Mouse (Mus musculus): ENCODE results near the gene Dtnb. TPM values are rescaled to one million over a fixed set of nuclear protein-coding genes. Genes with fewer than 3 reads are reported as not detected.

Dtnb gene
- polyA plus RNA-seq, 1 experiment from 2014 or later, result 36.7 TPM

DNA sequence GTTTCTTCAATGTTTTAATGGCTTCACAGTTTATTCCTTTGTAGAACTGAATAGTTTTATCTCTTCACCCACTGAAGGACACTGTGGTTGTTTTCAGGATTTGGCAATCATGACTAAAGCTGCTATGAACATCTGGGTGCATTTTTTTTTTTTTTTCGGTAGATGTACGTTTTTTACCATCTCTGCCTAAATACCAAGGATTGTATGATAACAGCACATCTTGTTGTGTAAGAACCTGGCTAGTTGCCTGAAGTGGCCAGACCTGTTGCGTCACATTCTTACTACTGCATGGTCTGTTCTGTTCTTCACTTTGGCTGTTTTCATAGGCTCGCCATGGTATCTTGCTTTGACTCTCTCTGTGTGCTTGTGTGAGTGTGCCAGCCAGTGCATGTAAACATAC lies 10.4 kb downstream of the Dtnb start:
- no peaks in the 10 kb centered on the region for H3K27me3 ChIP-seq (ENCODE audit: insufficient read depth, poor library complexity, severe bottlenecking)
- H3K4me1 ChIP-seq (replicated peaks), result 0 out of 2 replicates have a peak, but pooled peaks cover 5% of the 10 kb centered on the region

DNA sequence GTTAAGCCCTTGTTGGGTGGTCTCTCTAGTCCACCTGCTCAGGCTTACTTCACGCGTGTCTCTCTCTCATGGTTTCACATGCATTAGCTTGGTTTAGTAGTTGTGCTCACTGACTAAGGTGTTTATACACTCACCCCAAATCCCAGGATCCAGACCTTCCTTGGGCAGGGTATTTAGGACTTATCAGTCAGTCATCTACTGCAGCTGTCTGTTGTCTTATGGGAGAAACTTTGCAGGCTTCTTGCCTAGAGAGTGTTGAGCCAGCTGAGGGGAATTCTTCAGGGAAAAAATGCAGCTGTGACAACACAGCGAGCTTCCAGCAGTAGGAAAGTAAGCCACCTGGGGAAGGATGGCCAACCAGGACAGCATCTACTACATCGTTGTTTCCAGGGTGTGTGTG lies 13.3 kb downstream of the Dtnb start:
- H3K27me3 ChIP-seq (ENCODE audit: insufficient read depth, poor library complexity, severe bottlenecking), result no peaks in the 10 kb centered on the region
- no peak overlapping the region for H3K4me3 ChIP-seq
- 0 out of 2 replicates have a peak, but pooled peaks cover 5% of the 10 kb centered on the region for H3K4me1 ChIP-seq (replicated peaks)
- DNase-seq (ENCODE audit: low spot score), result no peak
- H3K9me3 ChIP-seq, result no peaks in the 10 kb centered on the region
- no peak overlapping the region for H3K27ac ChIP-seq
- whole genome bisulfite sequencing, result 67% methylated on average over 4 of the region's 4 CpGs
- peaks cover 19% of the 10 kb centered on the region for H3K36me3 ChIP-seq

More for the DNA sequence above, 10.4 kb downstream of the Dtnb start:
- Histone ChIP-seq H3K9me3 (no peaks in the 10 kb centered on the region), H3K27ac (no peak overlapping the region), H3K4me3 (no peak overlapping the region), H3K36me3 (0 out of 2 replicates have a peak, but pooled peaks cover 4% of the 10 kb centered on the region)
- WGBS, result 94% methylated on average over 4 of the region's 4 CpGs
- DNase-seq (ENCODE audit: low spot score), result no peak

DNA sequence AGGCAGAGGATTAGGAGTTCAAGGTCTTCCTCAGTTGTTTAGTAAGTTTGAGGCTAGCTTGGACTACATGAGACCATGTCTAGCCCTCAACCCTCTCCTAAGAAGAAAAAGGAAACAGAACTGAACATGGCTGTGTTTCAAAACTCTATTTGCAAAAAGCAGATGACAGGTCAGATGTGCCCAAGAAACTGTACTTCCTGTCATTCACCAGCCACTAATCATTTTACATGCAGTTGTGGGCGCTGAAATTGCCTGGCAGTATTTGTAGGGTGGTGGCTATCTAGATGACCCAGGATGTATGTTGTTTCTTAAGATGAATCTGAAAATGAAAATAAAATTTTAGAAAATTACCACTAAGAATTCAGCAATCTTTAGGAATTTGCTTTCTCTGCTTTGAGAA lies 14.8 kb downstream of the Dtnb start:
- 0 out of 2 replicates have a peak, but pooled peaks cover 5% of the 10 kb centered on the region for H3K4me1 ChIP-seq (replicated peaks)
- no peaks in the 10 kb centered on the region for H3K27me3 ChIP-seq (ENCODE audit: insufficient read depth, poor library complexity, severe bottlenecking)
- H3K9me3 ChIP-seq, result no peaks in the 10 kb centered on the region
- H3K27ac ChIP-seq, result no peak overlapping the region
- DNase-seq (ENCODE audit: low spot score), result no peak
- 89% methylated on average over 1 of the region's 1 CpGs for WGBS
- H3K36me3 ChIP-seq, result peaks cover 29% of the 10 kb centered on the region
- no peak overlapping the region for H3K4me3 ChIP-seq

- H3K27ac ChIP-seq, result no peak overlapping the region
- DNase-seq (ENCODE audit: low spot score), result no peak
- WGBS, result 97% methylated on average over 9 of the region's 9 CpGs
- 0 out of 2 replicates have a peak, but pooled peaks cover 4% of the 10 kb centered on the region for H3K4me1 ChIP-seq (replicated peaks)
- H3K36me3 ChIP-seq, result peaks cover 40% of the 10 kb centered on the region
- H3K4me3 ChIP-seq, result no peak overlapping the region
- H3K9me3 ChIP-seq, result no peaks in the 10 kb centered on the region
- H3K27me3 ChIP-seq (ENCODE audit: insufficient read depth, poor library complexity, severe bottlenecking), result no peaks in the 10 kb centered on the region
These were observed 17.9 kb downstream of the Dtnb start for GRCm38 (mm10) chr12:3590039-3590438.

- Histone ChIP-seq H3K27ac (no peak overlapping the region), H3K4me1 (replicated peaks) (no peaks in the 10 kb centered on the region), H3K27me3 (ENCODE audit: insufficient read depth, poor library complexity, severe bottlenecking) (no peaks in the 10 kb centered on the region), H3K36me3 (peaks cover 44% of the 10 kb centered on the region), H3K4me3 (no peak overlapping the region), H3K9me3 (no peaks in the 10 kb centered on the region)
- 78% methylated on average over 10 of the region's 10 CpGs for WGBS
- no peak for DNase-seq (ENCODE audit: low spot score)
These were observed 19.4 kb downstream of the Dtnb start for GRCm38 (mm10) chr12:3591595-3591994.

DNA sequence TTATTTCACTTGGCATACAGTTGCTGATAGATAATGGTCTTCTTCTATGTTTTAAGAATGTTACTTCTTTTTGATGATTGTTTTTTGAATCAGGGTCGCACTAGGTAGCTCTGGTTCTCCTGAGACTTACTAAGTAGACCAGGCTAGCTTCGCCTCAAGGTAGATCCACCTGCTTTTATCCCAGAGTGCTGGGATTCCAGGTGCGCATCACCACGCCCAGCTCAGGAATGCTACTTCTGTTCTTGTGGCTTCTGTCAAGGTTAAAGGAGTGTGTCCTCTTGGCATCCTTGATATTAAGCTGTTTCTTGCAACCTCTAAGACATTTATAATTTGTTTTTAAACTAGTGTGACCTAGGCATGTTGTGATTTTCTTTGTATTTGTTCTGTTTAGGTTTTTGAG lies 30.6 kb downstream of the Dtnb start:
- H3K9me3 ChIP-seq, result no peaks in the 10 kb centered on the region
- no peak overlapping the region for H3K4me3 ChIP-seq
- 90% methylated on average over 4 of the region's 4 CpGs for WGBS
- H3K4me1 ChIP-seq (replicated peaks), result no peaks in the 10 kb centered on the region
- H3K36me3 ChIP-seq, result peaks cover 14% of the 10 kb centered on the region
- no peak for DNase-seq (ENCODE audit: low spot score)
- no peaks in the 10 kb centered on the region for H3K27me3 ChIP-seq (ENCODE audit: insufficient read depth, poor library complexity, severe bottlenecking)
- no peak overlapping the region for H3K27ac ChIP-seq

GRCm38 (mm10) chr12:3606202-3606601 lies 34.0 kb downstream of the Dtnb start:
- H3K27me3 ChIP-seq (ENCODE audit: insufficient read depth, poor library complexity, severe bottlenecking), result no peaks in the 10 kb centered on the region
- no peaks in the 10 kb centered on the region for H3K4me1 ChIP-seq (replicated peaks)
- no peaks in the 10 kb centered on the region for H3K9me3 ChIP-seq
- DNase-seq (ENCODE audit: low spot score), result no peak
- peaks cover 4% of the 10 kb centered on the region; the same call in 1 of the 2 replicates for H3K36me3 ChIP-seq
- H3K27ac ChIP-seq, result no peak overlapping the region
- 81% methylated on average over 7 of the region's 7 CpGs for WGBS
- no peak overlapping the region for H3K4me3 ChIP-seq

GRCm38 (mm10) chr12:3609747-3610146 lies 37.6 kb downstream of the Dtnb start:
- Histone ChIP-seq H3K27ac (no peak overlapping the region), H3K27me3 (ENCODE audit: insufficient read depth, poor library complexity, severe bottlenecking) (no peaks in the 10 kb centered on the region), H3K9me3 (no peaks in the 10 kb centered on the region), H3K4me1 (replicated peaks) (no peaks in the 10 kb centered on the region), H3K4me3 (no peak overlapping the region), H3K36me3 (peaks cover 7% of the 10 kb centered on the region; the same call in 1 of the 2 replicates)
- DNase-seq (ENCODE audit: low spot score), result no peak

DNA sequence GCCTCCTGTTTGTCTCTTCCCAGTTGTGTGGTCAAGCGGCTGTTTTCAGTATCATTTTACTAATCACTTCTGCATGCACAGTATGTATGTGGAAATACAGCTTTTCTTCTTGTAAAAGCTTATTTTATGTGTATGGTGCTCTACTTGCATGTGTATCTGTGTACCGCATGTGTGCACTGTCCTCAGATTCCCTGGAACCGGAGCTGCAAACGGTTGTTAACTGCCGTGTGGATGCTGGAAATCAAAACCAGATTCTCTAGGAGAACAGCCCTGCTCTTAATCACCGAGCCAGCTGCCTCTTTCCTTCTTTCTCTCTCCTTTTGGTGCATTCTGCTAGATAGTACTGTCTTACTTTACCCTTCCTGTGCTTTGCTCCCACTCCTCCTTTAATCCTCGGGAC lies 39.7 kb downstream of the Dtnb start:
- DNase-seq (ENCODE audit: low spot score), result no peak
- no peak overlapping the region for H3K27ac ChIP-seq
- WGBS, result 71% methylated on average over 7 of the region's 7 CpGs
- no peak overlapping the region for H3K4me3 ChIP-seq
- no peaks in the 10 kb centered on the region for H3K4me1 ChIP-seq (replicated peaks)
- H3K27me3 ChIP-seq (ENCODE audit: insufficient read depth, poor library complexity, severe bottlenecking), result no peaks in the 10 kb centered on the region
- H3K9me3 ChIP-seq, result no peaks in the 10 kb centered on the region
- peaks cover 7% of the 10 kb centered on the region; the same call in 1 of the 2 replicates for H3K36me3 ChIP-seq

DNA sequence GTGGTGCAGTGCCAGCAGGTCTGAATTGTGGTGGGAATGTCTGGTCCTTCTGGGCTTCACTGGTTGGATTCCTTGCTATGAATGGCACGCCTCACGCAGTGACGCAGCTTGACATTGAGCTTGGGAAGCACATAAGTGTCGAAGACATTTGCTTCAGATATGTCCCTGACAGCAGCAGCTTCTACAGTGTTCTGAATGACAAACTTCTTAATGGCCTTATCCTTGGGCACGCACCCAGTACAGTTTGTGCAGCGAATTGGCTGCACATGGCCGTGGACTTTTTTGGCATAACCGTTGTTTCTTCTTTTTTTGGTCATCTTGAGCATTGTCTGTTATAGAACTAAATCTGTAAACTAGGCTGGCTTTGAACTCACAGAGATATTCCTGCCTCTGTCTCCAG lies 42.9 kb downstream of the Dtnb start:
- H3K27ac ChIP-seq, result no peak overlapping the region
- no peak for DNase-seq (ENCODE audit: low spot score)
- WGBS, result 97% methylated on average over 8 of the region's 8 CpGs
- H3K36me3 ChIP-seq, result peaks cover 6% of the 10 kb centered on the region; the same call in 1 of the 2 replicates
- H3K27me3 ChIP-seq (ENCODE audit: insufficient read depth, poor library complexity, severe bottlenecking), result no peaks in the 10 kb centered on the region
- H3K9me3 ChIP-seq, result no peaks in the 10 kb centered on the region
- no peak overlapping the region for H3K4me3 ChIP-seq
- no peaks in the 10 kb centered on the region for H3K4me1 ChIP-seq (replicated peaks)

DNA sequence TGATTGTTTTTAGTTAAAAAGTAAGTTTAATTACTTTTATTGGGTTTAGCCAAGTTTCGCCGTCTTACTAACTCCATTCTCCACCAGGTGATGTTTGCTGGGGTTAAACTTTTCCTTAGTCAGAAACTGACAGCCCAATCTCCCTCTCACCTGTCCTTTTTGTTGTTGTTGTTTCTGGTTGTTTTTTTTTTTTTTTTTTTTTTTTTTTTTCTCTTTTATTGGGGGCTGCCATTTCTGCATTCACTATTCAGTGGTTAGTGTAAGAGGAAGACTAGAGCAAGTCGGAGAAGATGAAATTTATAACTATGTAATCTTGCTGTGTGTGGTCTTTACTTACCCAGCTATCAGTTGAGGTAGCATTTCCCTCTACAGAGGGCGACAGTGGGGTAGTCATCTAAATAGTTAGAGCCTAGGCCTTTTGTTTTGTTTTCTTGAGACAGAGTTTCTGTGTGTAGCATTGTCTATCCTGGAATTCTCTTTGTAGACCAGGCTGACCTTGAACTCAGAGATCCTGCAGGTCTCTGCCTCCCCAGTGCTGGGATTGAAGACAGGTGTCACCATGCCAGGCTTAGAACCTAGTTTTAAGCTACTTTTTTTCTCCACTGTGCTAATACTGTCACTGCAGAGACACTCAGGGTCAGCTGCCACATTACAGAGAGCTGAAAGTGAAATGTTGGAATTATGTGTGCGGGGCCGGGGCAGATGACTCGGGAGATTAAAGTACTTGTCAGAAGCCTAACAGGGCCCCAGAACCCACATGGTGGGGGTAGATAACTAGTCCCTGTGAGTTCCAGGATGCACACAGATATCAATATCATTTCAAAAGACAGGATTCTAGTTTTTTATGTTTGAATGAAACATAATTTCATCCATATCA lies 46.2 kb downstream of the Dtnb start:
- Histone ChIP-seq H3K9me3 (no peaks in the 10 kb centered on the region), H3K4me3 (no peak overlapping the region), H3K27me3 (ENCODE audit: insufficient read depth, poor library complexity, severe bottlenecking) (no peaks in the 10 kb centered on the region), H3K36me3 (0 out of 2 replicates have a peak, but pooled peaks cover 3% of the 10 kb centered on the region), H3K4me1 (replicated peaks) (no peaks in the 10 kb centered on the region), H3K27ac (no peak overlapping the region)
- WGBS, result 92% methylated on average over 7 of the region's 7 CpGs
- DNase-seq (ENCODE audit: low spot score), result no peak

DNA sequence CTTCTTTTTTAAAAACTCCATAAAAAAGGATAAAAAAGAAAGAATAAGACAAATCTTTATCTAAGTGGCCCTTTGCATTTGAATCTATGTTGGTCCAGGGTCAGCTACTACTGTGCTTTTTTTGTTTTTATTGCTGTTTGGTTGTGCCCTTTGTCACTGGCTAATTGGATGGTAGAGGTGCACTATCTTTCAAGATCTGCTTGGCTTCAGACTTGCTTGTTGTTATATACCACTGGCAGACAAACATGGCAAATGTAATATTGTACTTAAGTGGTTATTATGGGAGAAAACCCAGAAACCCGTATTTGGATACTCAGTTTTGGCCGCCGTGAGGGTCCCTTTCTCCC lies 46.8 kb downstream of the Dtnb start:
- Histone ChIP-seq H3K9me3 (no peaks in the 10 kb centered on the region), H3K36me3 (0 out of 2 replicates have a peak, but pooled peaks cover 3% of the 10 kb centered on the region), H3K4me3 (no peak overlapping the region), H3K27ac (no peak overlapping the region), H3K4me1 (replicated peaks) (no peaks in the 10 kb centered on the region), H3K27me3 (ENCODE audit: insufficient read depth, poor library complexity, severe bottlenecking) (no peaks in the 10 kb centered on the region)
- DNase-seq (ENCODE audit: low spot score), result no peak
- WGBS, result 97% methylated on average over 3 of the region's 3 CpGs

GRCm38 (mm10) chr12:3626880-3627279 lies 54.7 kb downstream of the Dtnb start:
- Histone ChIP-seq H3K27me3 (ENCODE audit: insufficient read depth, poor library complexity, severe bottlenecking) (no peaks in the 10 kb centered on the region), H3K27ac (no peak overlapping the region), H3K36me3 (peaks cover 3% of the 10 kb centered on the region; the same call in 1 of the 2 replicates), H3K4me3 (no peak overlapping the region), H3K9me3 (no peaks in the 10 kb centered on the region), H3K4me1 (replicated peaks) (no peaks in the 10 kb centered on the region)
- DNase-seq (ENCODE audit: low spot score), result no peak
- WGBS, result 91% methylated on average over 4 of the region's 4 CpGs
